Mouse (Mus musculus) E14TG2a.4 (cell line): Measurements from ENCODE around the gene Myl10.

Experiments
- CTCF ChIP-seq: conservative IDR thresholded peaks from 2 replicates; pipeline ENCODE4 v1.5.1; 2014; ENCODE audit warnings: low read length
- POU5F1 ChIP-seq: IDR thresholded peaks from 2 replicates; pipeline ENCODE4 v1.6.1; 2014; ENCODE audit warnings: low read length, borderline replicate concordance

GRCm38 (mm10) chr5:136746596-136746995 lies 53.6 kb downstream of the Myl10 start:
- no peak for TF ChIP-seq CTCF
- TF ChIP-seq POU5F1: no peak
